Mouse (Mus musculus) right cerebral cortex, adult 18-20 months (tissue): ENCODE data around the gene Igsf3.

ENCODE experiments used
- DNase-seq: peaks from one replicate; pipeline ENCODE4 v3.0.0; 2022; ENCODE audit warnings: mixed read lengths

The Igsf3 gene

GRCm38 (mm10) chr3:101460618-101461017, 83.7 kb downstream of the Igsf3 start:
- DNase-seq, result no peak

- DNase-seq, result no peak
Measured at GRCm38 (mm10) chr3:101461046-101461445, 84.2 kb downstream of the Igsf3 start.

- no peak for DNase-seq
Measured at GRCm38 (mm10) chr3:101461816-101462215, 84.9 kb downstream of the Igsf3 start.

GRCm38 (mm10) chr3:101462294-101462693, 85.4 kb downstream of the Igsf3 start:
- DNase-seq, result peak; percentile 82

GRCm38 (mm10) chr3:101463491-101463890, 86.6 kb downstream of the Igsf3 start:
- no peak for DNase-seq

- no peak for DNase-seq
Measured at GRCm38 (mm10) chr3:101469675-101470074, 92.8 kb downstream of the Igsf3 start.

GRCm38 (mm10) chr3:101471881-101472280, 95.0 kb downstream of the Igsf3 start:
- DNase-seq, result no peak

GRCm38 (mm10) chr3:101481951-101482350, 105.1 kb downstream of the Igsf3 start:
- no peak for DNase-seq

- no peak for DNase-seq
Measured at GRCm38 (mm10) chr3:101483256-101483983, 106.5 kb downstream of the Igsf3 start.

GRCm38 (mm10) chr3:101486054-101486765, 109.3 kb downstream of the Igsf3 start:
- no peak for DNase-seq

- DNase-seq, result no peak
Measured at GRCm38 (mm10) chr3:101487436-101487835, 110.6 kb downstream of the Igsf3 start.

GRCm38 (mm10) chr3:101488204-101488603, 111.3 kb downstream of the Igsf3 start:
- no peak for DNase-seq

GRCm38 (mm10) chr3:101490515-101490914, 113.6 kb downstream of the Igsf3 start:
- DNase-seq, result no peak

GRCm38 (mm10) chr3:101492908-101493307, 116.0 kb downstream of the Igsf3 start:
- no peak for DNase-seq

- peak; percentile 87 for DNase-seq
Measured at GRCm38 (mm10) chr3:101493937-101494459, 117.1 kb downstream of the Igsf3 start.

- no peak for DNase-seq
Measured at GRCm38 (mm10) chr3:101497432-101498030, 120.6 kb downstream of the Igsf3 start.

- no peak for DNase-seq
Measured at GRCm38 (mm10) chr3:101499906-101500305, 123.0 kb downstream of the Igsf3 start.

GRCm38 (mm10) chr3:101500393-101501051, 123.6 kb downstream of the Igsf3 start:
- DNase-seq, result no peak

- DNase-seq, result no peak
Measured at GRCm38 (mm10) chr3:101501611-101502010, 124.7 kb downstream of the Igsf3 start.

GRCm38 (mm10) chr3:101502086-101502760, 125.3 kb downstream of the Igsf3 start:
- DNase-seq, result no peak

- DNase-seq, result peak; percentile 85
Measured at GRCm38 (mm10) chr3:101506179-101506578, 129.3 kb downstream of the Igsf3 start.

- no peak for DNase-seq
Measured at GRCm38 (mm10) chr3:101506970-101507702, 130.3 kb downstream of the Igsf3 start.
